Mouse (Mus musculus) thymus, adult 2 months (tissue): ENCODE measurements around the gene Tmc8.

Source experiments
- CTCF ChIP-seq: fragments of 200-500 bp; IDR thresholded peaks from 2 replicates; pipeline ENCODE4 v1.5.1; 2012; ENCODE audit warnings: mild to moderate bottlenecking, control low read depth, low read length, moderate library complexity, borderline replicate concordance; ENCODE audit not compliant: control insufficient read depth, poor library complexity, insufficient read depth; ENCODE audit errors: extremely low read depth
- POLR2A ChIP-seq: fragments of 200-500 bp; IDR thresholded peaks from 2 replicates; pipeline ENCODE4 v1.6.1; 2012; ENCODE audit warnings: mild to moderate bottlenecking, low read length, control low read depth, moderate library complexity; ENCODE audit not compliant: control insufficient read depth, poor library complexity, insufficient read depth; ENCODE audit errors: extremely low read depth

- TF ChIP-seq POLR2A = no peak
- TF ChIP-seq CTCF = no peak
Observed at GRCm38 (mm10) chr11:117782705-117783034, 794 bp downstream of the Tmc8 start.
